Mouse (Mus musculus) cerebellum, adult 2 months (tissue): ENCODE data around the gene Tbc1d7.

Source experiments
- CTCF ChIP-seq: fragments of 200-500 bp; IDR thresholded peaks from 2 replicates; pipeline ENCODE4 v1.5.1; 2011; ENCODE audit warnings: low read depth, mild to moderate bottlenecking, control low read depth, low read length, moderate library complexity, borderline replicate concordance; ENCODE audit not compliant: insufficient read depth
- POLR2A ChIP-seq: fragments of 200-500 bp; IDR thresholded peaks from 2 replicates; pipeline ENCODE4 v1.6.1; 2011; ENCODE audit warnings: low read length, control low read depth, borderline replicate concordance; ENCODE audit not compliant: insufficient read depth

DNA sequence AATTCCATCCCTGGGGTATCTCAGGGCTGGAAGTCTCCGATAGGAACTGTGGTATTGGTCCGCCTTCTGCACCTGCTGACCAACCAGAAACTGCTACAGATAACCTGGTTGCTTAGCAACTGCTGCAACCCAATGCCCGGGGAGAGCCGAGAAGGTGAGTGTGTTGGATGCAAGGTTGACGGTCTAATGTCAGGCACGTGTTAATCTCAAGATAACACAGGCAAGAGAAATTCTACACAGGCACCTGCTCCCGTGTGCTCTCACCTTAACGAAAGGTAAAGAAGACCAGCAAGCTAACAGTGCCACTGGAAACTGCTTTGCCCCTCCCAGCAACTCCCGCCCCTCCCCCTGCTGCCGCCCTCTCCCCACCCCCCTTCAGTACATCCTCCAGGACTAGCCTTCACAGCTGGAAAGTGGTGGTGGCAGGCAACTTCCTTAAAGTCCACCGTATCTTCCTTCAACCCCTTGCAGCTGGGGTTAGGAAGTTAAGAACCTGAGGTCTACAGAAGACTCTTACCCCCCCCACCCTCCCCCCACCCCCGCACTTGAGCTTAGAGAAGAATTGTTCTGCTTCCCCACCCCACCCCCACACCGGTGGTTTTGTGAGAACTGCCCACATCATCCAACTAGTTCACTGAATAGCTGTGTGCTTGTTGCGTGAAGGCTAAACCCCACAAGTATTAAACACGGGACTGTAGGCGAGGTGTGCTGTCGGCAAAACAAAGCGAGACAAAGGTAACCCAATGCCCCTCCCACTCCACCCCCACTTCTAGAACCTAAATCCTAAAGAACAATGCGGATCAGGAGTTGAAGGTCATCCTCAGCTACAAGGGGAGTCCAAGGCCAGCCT is 44.1 kb upstream of the Tbc1d7 start:
- TF ChIP-seq CTCF (no peak), POLR2A (no peak)
